Mouse (Mus musculus) hindbrain, embryonic 16.5 days (tissue): Measurements from ENCODE around the gene Skida1. TPM values are rescaled to one million over a fixed set of nuclear protein-coding genes. Genes with fewer than 3 reads are reported as not detected.

Experiments
- ATAC-seq: fragments of 200-750 bp; cut with Nextera tagmentation; 2 replicates; pipeline ENCODE4 v1.8.0; 2017; ENCODE audit warnings: moderate TSS enrichment, moderate library complexity
- H3K27ac ChIP-seq: fragments of 300-500 bp; sonication (generic); 2 replicates; pipeline ENCODE4 v1.5.1; 2014; ENCODE audit warnings: low read depth, mild to moderate bottlenecking, control low read depth, low read length, moderate library complexity
- H3K27me3 ChIP-seq: fragments of 300-500 bp; sonication (generic); replicated peaks from 2 replicates; pipeline ENCODE4 v1.6.1; 2014; ENCODE audit warnings: low read length; ENCODE audit not compliant: control insufficient read depth, insufficient read depth
- H3K36me3 ChIP-seq: fragments of 300-500 bp; sonication (generic); 2 replicates; pipeline ENCODE4 v1.6.1; 2014; ENCODE audit warnings: mild to moderate bottlenecking, low read length, moderate library complexity, mixed read lengths; ENCODE audit not compliant: control insufficient read depth, insufficient read depth
- H3K4me1 ChIP-seq: fragments of 300-500 bp; sonication (generic); 2 replicates; pipeline ENCODE4 v1.6.1; 2014; ENCODE audit warnings: low read depth, low read length; ENCODE audit not compliant: control insufficient read depth, insufficient read depth
- H3K4me2 ChIP-seq: fragments of 300-500 bp; sonication (generic); 2 replicates; pipeline ENCODE4 v1.6.1; 2014; ENCODE audit warnings: mild to moderate bottlenecking, low read length, control low read depth, moderate library complexity
- H3K4me3 ChIP-seq: fragments of 300-500 bp; sonication (generic); 2 replicates; pipeline ENCODE4 v1.5.1; 2014; ENCODE audit warnings: mild to moderate bottlenecking, low read length, control low read depth, moderate library complexity
- H3K9ac ChIP-seq: fragments of 300-500 bp; sonication (generic); 2 replicates; pipeline ENCODE4 v1.6.1; 2014; ENCODE audit warnings: low read depth, mild to moderate bottlenecking, control low read depth, low read length, moderate library complexity
- H3K9me3 ChIP-seq: fragments of 300-500 bp; sonication (generic); 2 replicates; pipeline ENCODE4 v1.6.1; 2014; ENCODE audit warnings: mild to moderate bottlenecking, low read length, moderate library complexity; ENCODE audit not compliant: control insufficient read depth
- WGBS: fragments of 180-500 bp; shearing (Covaris S2); extraction: QIAGEN DNeasy Blood & Tissue Kit; methylation state at CpG from one replicate; pipeline ENCODE4 v1.1.7; 2014; 5-methylcytosine and 5-hydroxymethylcytosine counted together
- polyA plus RNA-seq: library from polyadenylated mRNA; unstranded; fragments of >200 nt; fragmentation: Nextera tagmentation; extraction: Ambion mirVana; gene quantifications from 2 replicates; pipeline ENCODE4 v1.2.1, GENCODE M21; 2015

Gene Skida1
- polyA plus RNA-seq, 1 experiment from 2014 or later, result 4.4 TPM

- H3K4me3 ChIP-seq, result peak overlapping the region; percentile 70
- H3K4me2 ChIP-seq, result peak overlapping the region; percentile 81
- H3K36me3 ChIP-seq, result no peaks in the 10 kb centered on the region
- ATAC-seq, result peak; percentile 6; the same call in 1 of the 2 replicates
- peak overlapping the region; percentile 94 for H3K27ac ChIP-seq
- peaks cover 7% of the 10 kb centered on the region for H3K4me1 ChIP-seq
- no peaks in the 10 kb centered on the region for H3K9me3 ChIP-seq
- peak overlapping the region; percentile 73 for H3K9ac ChIP-seq
- WGBS, result under 1% methylated on average over 45 of the region's 48 CpGs
- H3K27me3 ChIP-seq, result no peaks in the 10 kb centered on the region
These were observed 8.7 kb upstream of the Skida1 start for GRCm38 (mm10) chr2:18057336-18058145.

GRCm38 (mm10) chr2:18056786-18057255, 8.0 kb upstream of the Skida1 start:
- Histone ChIP-seq H3K27ac (peak overlapping the region; percentile 94), H3K27me3 (no peaks in the 10 kb centered on the region), H3K9ac (peak overlapping the region; percentile 73), H3K9me3 (no peaks in the 10 kb centered on the region), H3K4me2 (peak overlapping the region; percentile 81), H3K36me3 (no peaks in the 10 kb centered on the region), H3K4me3 (peak overlapping the region; percentile 70), H3K4me1 (peaks cover 7% of the 10 kb centered on the region)
- ATAC-seq, result peak; percentile 96
- 0% methylated on average over 32 of the region's 50 CpGs for WGBS

GRCm38 (mm10) chr2:18055929-18056785, 7.3 kb upstream of the Skida1 start:
- no peaks in the 10 kb centered on the region for H3K36me3 ChIP-seq
- 1% methylated on average over 39 of the region's 66 CpGs for WGBS
- peak overlapping the region; percentile 70 for H3K4me3 ChIP-seq
- peak overlapping the region; percentile 73 for H3K9ac ChIP-seq
- ATAC-seq, result peak; percentile 94
- no peaks in the 10 kb centered on the region for H3K27me3 ChIP-seq
- peak overlapping the region; percentile 94 for H3K27ac ChIP-seq
- H3K4me1 ChIP-seq, result peaks cover 7% of the 10 kb centered on the region
- peak overlapping the region; percentile 81 for H3K4me2 ChIP-seq
- no peaks in the 10 kb centered on the region for H3K9me3 ChIP-seq

- Histone ChIP-seq H3K9ac (peak within 1 kb of the TSS; percentile 73), H3K27me3 (no peaks in the 10 kb centered on the region), H3K9me3 (no peaks in the 10 kb centered on the region), H3K27ac (peak within 1 kb of the TSS; percentile 94), H3K4me3 (peak within 1 kb of the TSS; percentile 70), H3K4me1 (peaks cover 8% of the 10 kb centered on the region), H3K36me3 (no peaks in the 10 kb centered on the region), H3K4me2 (peak within 1 kb of the TSS; percentile 81)
- no peak for ATAC-seq
- WGBS, result 9% methylated on average over 20 of the region's 20 CpGs
These were observed 6.4 kb upstream of the Skida1 start, which contains the start of gene Mllt10 for GRCm38 (mm10) chr2:18055016-18055928. Mllt10 (plus strand) TSS chr2:18055237.

GRCm38 (mm10) chr2:18053951-18054530, 5.2 kb upstream of the Skida1 start:
- Histone ChIP-seq H3K27ac (0 out of 2 replicates have a peak overlapping the region, but pooled peaks have one; percentile 48), H3K27me3 (no peaks in the 10 kb centered on the region), H3K4me1 (peaks cover 18% of the 10 kb centered on the region), H3K9me3 (no peaks in the 10 kb centered on the region), H3K36me3 (no peaks in the 10 kb centered on the region), H3K4me2 (no peak overlapping the region), H3K9ac (no peak overlapping the region), H3K4me3 (no peak overlapping the region)
- no peak for ATAC-seq
- WGBS, result 46% methylated on average over 2 of the region's 2 CpGs

- Histone ChIP-seq H3K4me2 (no peak overlapping the region), H3K4me1 (peaks cover 16% of the 10 kb centered on the region), H3K9me3 (no peaks in the 10 kb centered on the region), H3K27ac (no peak overlapping the region), H3K36me3 (no peaks in the 10 kb centered on the region), H3K27me3 (no peaks in the 10 kb centered on the region), H3K4me3 (no peak overlapping the region), H3K9ac (no peak overlapping the region)
- no peak for ATAC-seq
- 42% methylated on average over 1 of the region's 1 CpGs for WGBS
These were observed 4.5 kb upstream of the Skida1 start for GRCm38 (mm10) chr2:18053243-18053950.

GRCm38 (mm10) chr2:18052581-18052980, 3.7 kb upstream of the Skida1 start:
- no peak overlapping the region for H3K4me2 ChIP-seq
- no peaks in the 10 kb centered on the region for H3K9me3 ChIP-seq
- no peak overlapping the region for H3K9ac ChIP-seq
- no peaks in the 10 kb centered on the region for H3K27me3 ChIP-seq
- no peak overlapping the region for H3K27ac ChIP-seq
- 42% methylated on average over 3 of the region's 3 CpGs for WGBS
- no peak overlapping the region for H3K4me3 ChIP-seq
- ATAC-seq, result no peak
- H3K4me1 ChIP-seq, result peaks cover 14% of the 10 kb centered on the region
- H3K36me3 ChIP-seq, result no peaks in the 10 kb centered on the region

GRCm38 (mm10) chr2:18051831-18052170, 3.0 kb upstream of the Skida1 start:
- no peak overlapping the region for H3K9ac ChIP-seq
- no peaks in the 10 kb centered on the region for H3K27me3 ChIP-seq
- no peak overlapping the region for H3K4me3 ChIP-seq
- peaks cover 14% of the 10 kb centered on the region for H3K4me1 ChIP-seq
- H3K9me3 ChIP-seq, result no peaks in the 10 kb centered on the region
- 40% methylated on average over 3 of the region's 3 CpGs for WGBS
- ATAC-seq, result no peak
- H3K27ac ChIP-seq, result no peak overlapping the region
- no peaks in the 10 kb centered on the region for H3K36me3 ChIP-seq
- H3K4me2 ChIP-seq, result 0 out of 2 replicates have a peak overlapping the region, but pooled peaks have one; percentile 14
